Mouse (Mus musculus): ENCODE results near the gene Entpd7. TPM values are rescaled to one million over a fixed set of nuclear protein-coding genes. Genes with fewer than 3 reads are reported as not detected.

Gene Entpd7
- polyA plus RNA-seq, 1 experiment from 2014 or later, result 10.3 TPM

- Histone ChIP-seq H3K9ac (no peak overlapping the region), H3K27ac (peak overlapping the region; percentile 39), H3K27me3 (no peaks in the 10 kb centered on the region), H3K4me2 (no peak overlapping the region), H3K4me3 (no peak overlapping the region), H3K9me3 (no peaks in the 10 kb centered on the region), H3K36me3 (peaks cover 18% of the 10 kb centered on the region), H3K4me1 (0 out of 2 replicates have a peak, but pooled peaks cover 13% of the 10 kb centered on the region)
- no peak for ATAC-seq (ENCODE audit: insufficient number of reproducible peaks, insufficient read depth, low FRiP score, low TSS enrichment, low read depth)
- 33% methylated on average over 19 of the region's 19 CpGs for WGBS
These were observed 27.1 kb upstream of the Entpd7 start for GRCm38 (mm10) chr19:43662176-43662967.

- H3K9ac ChIP-seq, result no peak overlapping the region
- H3K4me3 ChIP-seq, result no peak overlapping the region
- ATAC-seq (ENCODE audit: insufficient number of reproducible peaks, insufficient read depth, low FRiP score, low TSS enrichment, low read depth), result no peak
- no peak overlapping the region for H3K4me2 ChIP-seq
- 72% methylated on average over 8 of the region's 8 CpGs for WGBS
- H3K4me1 ChIP-seq, result 0 out of 2 replicates have a peak, but pooled peaks cover 13% of the 10 kb centered on the region
- H3K36me3 ChIP-seq, result peaks cover 18% of the 10 kb centered on the region
- no peak overlapping the region for H3K27ac ChIP-seq
- H3K27me3 ChIP-seq, result no peaks in the 10 kb centered on the region
- H3K9me3 ChIP-seq, result no peaks in the 10 kb centered on the region
These were observed 26.0 kb upstream of the Entpd7 start for GRCm38 (mm10) chr19:43663471-43663870.

DNA sequence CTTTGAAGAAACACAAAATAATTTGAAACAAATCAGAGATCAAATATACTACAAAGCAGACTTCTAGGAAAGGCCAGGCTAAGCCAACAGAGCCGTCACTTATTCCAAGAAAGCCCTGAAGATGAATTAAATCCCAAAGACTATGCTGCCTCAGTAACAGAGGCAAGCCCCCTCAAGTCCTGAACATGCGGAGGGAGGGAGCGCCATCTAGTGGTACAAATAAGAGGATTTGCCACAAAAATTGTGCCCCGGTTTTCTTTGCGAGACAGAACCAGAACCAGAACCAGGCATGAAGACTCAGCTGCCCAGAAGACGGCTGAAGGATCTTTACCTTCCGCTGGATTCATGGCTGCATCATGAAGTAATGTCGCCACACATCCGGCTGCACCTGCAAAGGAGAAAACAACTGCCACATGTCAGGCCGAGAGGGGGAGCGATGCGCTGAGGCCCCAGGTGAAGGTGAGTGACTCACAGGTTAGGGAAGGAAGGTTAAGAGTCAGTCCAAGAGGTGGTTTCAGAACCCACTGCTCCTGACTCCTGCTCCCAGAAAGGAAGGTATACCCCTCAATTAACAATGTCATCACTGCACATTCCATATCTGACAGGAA is 23.9 kb upstream of the Entpd7 start:
- Histone ChIP-seq H3K4me2 (no peak overlapping the region), H3K4me3 (no peak overlapping the region), H3K9ac (no peak overlapping the region), H3K4me1 (peaks cover 21% of the 10 kb centered on the region; the same call in 1 of the 2 replicates), H3K36me3 (peaks cover 18% of the 10 kb centered on the region), H3K27me3 (no peaks in the 10 kb centered on the region), H3K27ac (no peak overlapping the region), H3K9me3 (no peaks in the 10 kb centered on the region)
- WGBS, result 51% methylated on average over 12 of the region's 12 CpGs
- no peak for ATAC-seq (ENCODE audit: insufficient number of reproducible peaks, insufficient read depth, low FRiP score, low TSS enrichment, low read depth)

- 80% methylated on average over 22 of the region's 22 CpGs for WGBS
- no peak overlapping the region for H3K4me2 ChIP-seq
- no peaks in the 10 kb centered on the region for H3K27me3 ChIP-seq
- peaks cover 21% of the 10 kb centered on the region; the same call in 1 of the 2 replicates for H3K4me1 ChIP-seq
- H3K27ac ChIP-seq, result no peak overlapping the region
- H3K36me3 ChIP-seq, result peaks cover 18% of the 10 kb centered on the region
- H3K4me3 ChIP-seq, result no peak overlapping the region
- H3K9me3 ChIP-seq, result no peaks in the 10 kb centered on the region
- H3K9ac ChIP-seq, result 0 out of 2 replicates have a peak overlapping the region, but pooled peaks have one; percentile 12
- no peak for ATAC-seq (ENCODE audit: insufficient number of reproducible peaks, insufficient read depth, low FRiP score, low TSS enrichment, low read depth)
These were observed 22.6 kb upstream of the Entpd7 start for GRCm38 (mm10) chr19:43666661-43667429.

DNA sequence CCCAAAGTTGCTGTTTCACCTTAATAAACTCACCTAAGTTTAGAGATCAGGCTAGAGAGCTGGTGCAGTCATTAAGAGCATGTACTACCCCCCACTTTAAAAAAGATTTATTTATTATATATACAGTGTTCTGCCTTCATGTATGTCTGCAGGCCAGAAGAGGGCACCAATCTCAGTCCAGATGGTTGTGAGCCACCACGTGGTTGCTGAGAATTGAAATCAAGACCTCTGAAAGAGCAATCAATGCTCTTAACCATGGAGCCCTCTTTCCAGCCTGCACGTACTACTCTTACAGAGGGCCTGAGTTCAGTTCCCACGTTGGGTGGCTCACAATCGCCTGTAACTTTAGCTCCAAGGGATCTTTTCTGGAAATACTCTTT is 22.1 kb upstream of the Entpd7 start:
- no peaks in the 10 kb centered on the region for H3K27me3 ChIP-seq
- H3K9ac ChIP-seq, result no peak overlapping the region
- H3K4me3 ChIP-seq, result no peak overlapping the region
- WGBS, result 53% methylated on average over 4 of the region's 4 CpGs
- no peak overlapping the region for H3K27ac ChIP-seq
- no peak for ATAC-seq (ENCODE audit: insufficient number of reproducible peaks, insufficient read depth, low FRiP score, low TSS enrichment, low read depth)
- H3K4me2 ChIP-seq, result no peak overlapping the region
- H3K9me3 ChIP-seq, result no peaks in the 10 kb centered on the region
- H3K4me1 ChIP-seq, result peaks cover 17% of the 10 kb centered on the region; the same call in 1 of the 2 replicates
- peaks cover 18% of the 10 kb centered on the region for H3K36me3 ChIP-seq

- 58% methylated on average over 8 of the region's 8 CpGs for WGBS
- no peaks in the 10 kb centered on the region for H3K27me3 ChIP-seq
These were observed 20.2 kb upstream of the Entpd7 start for GRCm38 (mm10) chr19:43669136-43669759.

DNA sequence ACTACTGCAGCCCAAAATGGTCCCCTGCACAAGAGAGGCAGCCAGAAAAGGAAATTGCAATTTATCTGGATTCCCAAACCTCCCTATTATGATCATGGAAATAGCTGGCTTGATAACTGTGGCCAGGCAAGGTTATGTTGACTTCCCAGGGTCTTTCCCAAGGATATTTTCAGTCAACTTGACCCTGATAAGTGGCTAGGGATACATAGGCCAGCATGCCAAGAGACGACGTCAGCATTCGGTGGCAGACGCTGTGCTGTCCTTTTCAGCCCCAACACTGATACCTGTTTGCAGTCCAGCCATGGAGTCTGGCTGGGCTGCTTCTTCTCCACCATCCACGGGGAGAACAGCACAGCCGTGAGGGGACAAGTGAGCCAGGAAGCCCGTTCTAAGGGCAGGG is 18.4 kb upstream of the Entpd7 start:
- no peak for ATAC-seq (ENCODE audit: insufficient number of reproducible peaks, insufficient read depth, low FRiP score, low TSS enrichment, low read depth)
- 74% methylated on average over 7 of the region's 7 CpGs for WGBS

More at GRCm38 (mm10) chr19:43669136-43669759, 20.2 kb upstream of the Entpd7 start:
- H3K36me3 ChIP-seq, result peaks cover 8% of the 10 kb centered on the region
- no peaks in the 10 kb centered on the region for H3K9me3 ChIP-seq
- no peak overlapping the region for H3K4me2 ChIP-seq
- no peak overlapping the region for H3K9ac ChIP-seq
- H3K27ac ChIP-seq, result peak overlapping the region; percentile 23; the same call in 1 of the 2 replicates
- no peak for ATAC-seq (ENCODE audit: insufficient number of reproducible peaks, insufficient read depth, low FRiP score, low TSS enrichment, low read depth)
- no peak overlapping the region for H3K4me3 ChIP-seq
- peaks cover 25% of the 10 kb centered on the region for H3K4me1 ChIP-seq

GRCm38 (mm10) chr19:43673513-43674315 is 15.8 kb upstream of the Entpd7 start:
- Histone ChIP-seq H3K4me2 (peak overlapping the region; percentile 67), H3K9me3 (no peaks in the 10 kb centered on the region), H3K36me3 (no peaks in the 10 kb centered on the region), H3K4me3 (peak overlapping the region; percentile 88), H3K9ac (peak overlapping the region; percentile 95), H3K27me3 (no peaks in the 10 kb centered on the region; the same call in 1 of the 2 replicates), H3K27ac (no peak overlapping the region; the same call in 1 of the 2 replicates), H3K4me1 (peaks cover 30% of the 10 kb centered on the region)
- no peak for ATAC-seq (ENCODE audit: insufficient number of reproducible peaks, insufficient read depth, low FRiP score, low TSS enrichment, low read depth)
- 6% methylated on average over 21 of the region's 21 CpGs for WGBS

More for the DNA sequence above, 18.4 kb upstream of the Entpd7 start:
- no peaks in the 10 kb centered on the region for H3K27me3 ChIP-seq
- H3K4me3 ChIP-seq, result no peak overlapping the region
- H3K4me2 ChIP-seq, result no peak overlapping the region
- no peak overlapping the region for H3K27ac ChIP-seq
- H3K36me3 ChIP-seq, result peaks cover 5% of the 10 kb centered on the region
- H3K9me3 ChIP-seq, result no peaks in the 10 kb centered on the region
- H3K9ac ChIP-seq, result no peak overlapping the region
- peaks cover 27% of the 10 kb centered on the region for H3K4me1 ChIP-seq

GRCm38 (mm10) chr19:43674316-43674689 is 15.2 kb upstream of the Entpd7 start:
- Histone ChIP-seq H3K9me3 (no peaks in the 10 kb centered on the region), H3K27ac (peak overlapping the region; percentile 73), H3K36me3 (no peaks in the 10 kb centered on the region), H3K4me2 (peak overlapping the region; percentile 67), H3K27me3 (no peaks in the 10 kb centered on the region; the same call in 1 of the 2 replicates), H3K9ac (peak overlapping the region; percentile 95), H3K4me3 (peak overlapping the region; percentile 88), H3K4me1 (peaks cover 29% of the 10 kb centered on the region)
- 1% methylated on average over 28 of the region's 29 CpGs for WGBS
- ATAC-seq (ENCODE audit: insufficient number of reproducible peaks, insufficient read depth, low FRiP score, low TSS enrichment, low read depth), result no peak

DNA sequence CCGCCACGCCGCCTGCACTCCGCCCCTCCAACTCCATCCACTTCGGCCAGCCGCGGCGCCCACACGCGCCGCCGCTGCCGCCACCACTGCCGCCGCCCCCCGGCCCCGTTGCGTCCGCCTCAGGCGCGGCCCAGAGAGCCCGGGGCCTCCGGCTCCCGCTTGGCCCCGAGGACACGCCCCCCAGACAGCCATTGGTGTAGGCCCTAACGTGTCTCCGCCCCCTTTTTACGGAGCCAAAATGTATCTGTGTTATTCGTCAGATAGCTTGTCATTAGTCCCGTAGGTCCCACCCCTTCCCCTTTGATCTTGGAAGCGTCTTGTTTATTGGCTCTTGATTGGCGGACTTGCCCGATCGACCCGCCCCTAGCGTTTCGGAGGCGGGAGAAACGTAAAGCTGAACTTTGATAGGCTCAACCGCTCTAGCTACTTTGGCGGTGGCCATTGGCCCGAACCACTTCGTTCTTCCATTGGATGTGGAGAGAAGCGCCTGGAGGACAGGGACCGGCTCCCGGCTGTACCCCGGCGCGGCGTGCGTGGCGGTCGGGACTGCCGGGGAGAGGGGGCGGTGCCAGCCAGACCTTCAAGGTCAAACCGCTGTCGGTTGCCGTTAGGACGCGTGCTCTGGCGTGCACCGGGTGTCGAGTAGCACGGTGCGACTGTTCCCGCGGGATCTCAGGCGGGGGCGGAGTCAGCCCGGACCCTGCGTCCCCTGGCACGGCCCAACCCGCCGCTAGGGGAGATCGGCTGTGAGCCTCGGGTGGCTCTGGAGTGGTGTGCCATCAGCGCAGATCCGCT is 14.5 kb upstream of the Entpd7 start, which contains the start of gene Slc25a28:
Slc25a28 (minus strand) TSS at position 152 of the 795 bp plus-strand sequence.
- WGBS, result under 1% methylated on average over 78 of the region's 79 CpGs
- peak; percentile 98 for ATAC-seq (ENCODE audit: insufficient number of reproducible peaks, insufficient read depth, low FRiP score, low TSS enrichment, low read depth)
- no peaks in the 10 kb centered on the region for H3K9me3 ChIP-seq
- H3K36me3 ChIP-seq, result no peaks in the 10 kb centered on the region
- peaks cover 23% of the 10 kb centered on the region for H3K4me1 ChIP-seq
- peak within 1 kb of the TSS; percentile 92 for H3K4me2 ChIP-seq
- H3K27me3 ChIP-seq, result no peaks in the 10 kb centered on the region; the same call in 1 of the 2 replicates
- peak within 1 kb of the TSS; percentile 88 for H3K4me3 ChIP-seq
- H3K27ac ChIP-seq, result peak within 1 kb of the TSS; percentile 91
- peak within 1 kb of the TSS; percentile 95 for H3K9ac ChIP-seq
